Mouse (Mus musculus): Measurements from ENCODE around the gene Sept9.

Sept9 gene

GRCm38 (mm10) chr11:117266906-117267721 lies 67.7 kb downstream of the Sept9 start:
- peak; percentile 98 for DNase-seq

- peak; percentile 87 for DNase-seq
Observed at GRCm38 (mm10) chr11:117267828-117268227, 68.4 kb downstream of the Sept9 start.

GRCm38 (mm10) chr11:117268304-117268956 lies 69.0 kb downstream of the Sept9 start:
- peak; percentile 91 for DNase-seq

- peak; percentile 94 for DNase-seq
Observed at GRCm38 (mm10) chr11:117269053-117269702, 69.7 kb downstream of the Sept9 start.

- peak; percentile 91 for DNase-seq
Observed at GRCm38 (mm10) chr11:117269946-117270345, 70.5 kb downstream of the Sept9 start.

- no peak for DNase-seq
Observed at GRCm38 (mm10) chr11:117274973-117275372, 75.5 kb downstream of the Sept9 start.

- DNase-seq, result peak; percentile 99
Observed at GRCm38 (mm10) chr11:117275999-117276398, 76.5 kb downstream of the Sept9 start.

GRCm38 (mm10) chr11:117276946-117277345 lies 77.5 kb downstream of the Sept9 start:
- no peak for DNase-seq

GRCm38 (mm10) chr11:117278113-117278512 lies 78.7 kb downstream of the Sept9 start:
- no peak for DNase-seq

- peak; percentile 96 for DNase-seq
Observed at GRCm38 (mm10) chr11:117278514-117278913, 79.1 kb downstream of the Sept9 start.

GRCm38 (mm10) chr11:117279993-117280392 lies 80.5 kb downstream of the Sept9 start:
- no peak for DNase-seq

GRCm38 (mm10) chr11:117283048-117283888 lies 83.8 kb downstream of the Sept9 start:
- DNase-seq, result no peak

- DNase-seq, result peak; percentile 96
Observed at GRCm38 (mm10) chr11:117283889-117284450, 84.5 kb downstream of the Sept9 start.

GRCm38 (mm10) chr11:117284721-117285605 lies 85.5 kb downstream of the Sept9 start:
- peak; percentile 92 for DNase-seq

GRCm38 (mm10) chr11:117285606-117285931 lies 86.1 kb downstream of the Sept9 start:
- peak; percentile 87 for DNase-seq

- peak; percentile 86 for DNase-seq
Observed at GRCm38 (mm10) chr11:117287792-117288191, 88.3 kb downstream of the Sept9 start.

- peak; percentile 96 for DNase-seq
Observed at GRCm38 (mm10) chr11:117288765-117289164, 89.3 kb downstream of the Sept9 start.

- no peak for DNase-seq
Observed at GRCm38 (mm10) chr11:117291271-117292059, 92.0 kb downstream of the Sept9 start.

GRCm38 (mm10) chr11:117292446-117292845 lies 93.0 kb downstream of the Sept9 start:
- DNase-seq, result peak; percentile 90

- DNase-seq, result peak; percentile 85
Observed at GRCm38 (mm10) chr11:117295266-117295665, 95.8 kb downstream of the Sept9 start.

- peak; percentile 89 for DNase-seq
Observed at GRCm38 (mm10) chr11:117296116-117296499, 96.6 kb downstream of the Sept9 start.

All from heart, adult 11 months (tissue).